Mouse (Mus musculus): ENCODE results near the gene Pnmal1.
"Not testable (repeated sequence)": the region's sequence is repeated elsewhere in the genome, so short reads cannot be mapped to it uniquely, and the experiment has no call there.

The Pnmal1 gene

DNA sequence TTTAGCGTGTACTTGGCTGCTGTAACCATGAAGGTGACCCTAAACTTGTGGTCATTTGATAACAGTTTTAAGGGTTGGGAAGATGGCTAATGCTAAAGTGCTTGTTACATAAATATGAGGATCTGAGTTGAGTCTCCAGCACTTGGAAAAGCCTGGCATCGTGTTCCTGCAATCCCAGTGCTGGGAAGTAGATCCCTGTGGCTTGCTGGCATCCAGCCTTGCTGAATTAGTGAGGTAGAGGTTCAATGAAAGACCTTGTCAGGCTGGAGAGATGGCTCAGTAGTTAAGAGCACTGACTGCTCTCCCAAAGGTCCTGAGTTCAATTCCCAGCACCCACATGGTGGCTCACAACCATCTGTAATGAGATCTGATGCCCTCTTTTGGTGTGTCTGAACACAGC, 5.7 kb upstream of the Pnmal1 start:
- DNase-seq, result not testable (repeated sequence)

DNA sequence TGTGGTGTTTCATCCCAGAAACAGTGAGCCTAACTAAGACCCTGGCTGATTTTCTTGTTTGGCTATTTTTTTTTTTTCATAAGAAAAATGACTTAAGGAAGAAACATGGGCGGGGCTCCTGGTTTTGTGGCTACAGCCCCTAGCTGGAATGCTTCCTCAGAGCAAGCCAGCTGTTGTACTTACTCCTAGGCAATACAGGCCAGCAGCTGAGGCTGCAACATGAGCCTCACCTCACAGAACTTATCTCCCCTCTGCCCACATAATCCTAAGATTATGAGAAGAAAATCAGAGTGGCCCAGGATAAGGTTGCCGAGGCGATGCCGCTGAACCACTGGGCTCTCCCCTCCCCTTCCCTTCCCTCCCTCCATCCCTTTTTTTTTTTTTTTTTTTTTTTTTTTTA, 3.8 kb upstream of the Pnmal1 start:
- DNase-seq, result no peak

DNA sequence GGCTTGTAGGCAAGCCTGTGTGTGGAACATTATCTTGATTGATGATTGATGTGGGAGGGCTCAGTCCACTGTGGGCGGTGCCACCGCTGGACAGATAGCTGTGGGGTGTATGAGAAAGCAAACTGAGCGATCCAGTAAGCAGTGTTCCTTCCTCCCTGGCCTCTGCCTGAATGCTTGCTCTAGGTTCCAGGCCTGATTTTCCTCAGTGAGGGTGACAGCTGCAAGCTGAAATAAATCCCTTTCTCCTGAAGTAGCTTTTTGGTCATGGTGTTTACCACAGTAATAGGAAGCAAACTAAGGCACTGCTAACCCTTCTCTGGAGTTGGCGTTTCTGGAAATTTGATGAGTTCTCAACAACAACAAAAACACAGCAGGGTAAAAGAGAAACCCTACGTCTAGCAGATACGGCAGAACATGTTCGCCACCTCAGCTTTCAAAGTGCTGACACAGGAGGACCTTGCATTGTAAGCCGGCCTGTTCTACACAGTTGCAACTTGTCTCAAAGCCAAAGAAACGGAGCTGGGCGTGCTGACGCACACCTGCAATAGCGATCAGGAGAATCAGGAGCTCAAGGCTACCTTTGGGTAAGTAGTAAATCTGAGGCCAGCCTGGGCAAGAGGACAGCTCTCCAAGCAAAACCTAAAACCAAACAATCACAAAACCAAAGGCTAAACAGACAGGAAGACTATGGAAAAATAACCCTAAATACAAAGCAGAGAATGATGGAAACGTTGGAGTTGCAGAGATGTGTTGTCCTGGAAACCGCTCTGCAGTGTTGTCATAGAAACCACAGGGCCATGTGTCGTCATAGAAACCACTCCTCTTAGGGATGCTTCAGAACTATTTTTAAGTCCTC, 2.8 kb upstream of the Pnmal1 start:
- no peak for DNase-seq

DNA sequence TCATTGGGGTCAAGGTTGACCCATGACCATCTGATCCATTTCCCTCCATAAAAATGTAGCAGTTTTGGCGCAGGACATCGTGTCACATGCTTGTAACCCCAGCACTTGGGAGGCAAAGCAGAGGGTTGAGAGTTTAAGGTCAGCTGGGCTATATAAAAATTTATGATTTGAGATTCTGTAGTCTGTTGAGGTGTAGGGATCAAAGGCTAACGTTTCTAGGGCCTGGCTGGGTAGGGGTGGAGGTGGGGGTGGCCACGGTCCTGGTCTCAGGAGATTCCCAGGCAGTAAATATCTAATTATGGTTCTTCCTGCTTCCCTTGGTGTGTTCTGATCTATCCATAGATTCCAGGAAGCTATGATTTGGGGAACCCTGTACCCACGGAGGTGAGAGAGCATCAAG, 2.2 kb downstream of the Pnmal1 start:
- no peak for DNase-seq

DNA sequence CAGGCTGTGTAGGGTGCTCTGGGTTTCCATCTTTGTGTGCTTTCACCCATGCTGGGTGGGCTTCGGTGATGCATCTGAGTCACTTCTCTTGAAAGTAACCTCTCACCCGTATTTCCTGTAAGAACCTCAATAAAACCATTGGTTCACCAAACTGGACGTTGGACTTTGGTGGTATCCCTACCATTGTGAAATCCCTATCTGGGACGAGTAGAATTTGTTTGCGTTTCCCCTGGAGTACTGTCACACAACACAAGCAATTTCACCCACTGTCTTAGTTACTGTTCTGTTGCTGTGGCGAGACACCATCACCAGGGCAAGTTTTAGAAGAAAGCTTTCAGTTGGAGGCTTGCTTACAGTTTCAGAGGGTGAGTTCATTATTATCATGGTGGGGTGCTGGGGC, 8.9 kb downstream of the Pnmal1 start:
- DNase-seq, result no peak

DNA sequence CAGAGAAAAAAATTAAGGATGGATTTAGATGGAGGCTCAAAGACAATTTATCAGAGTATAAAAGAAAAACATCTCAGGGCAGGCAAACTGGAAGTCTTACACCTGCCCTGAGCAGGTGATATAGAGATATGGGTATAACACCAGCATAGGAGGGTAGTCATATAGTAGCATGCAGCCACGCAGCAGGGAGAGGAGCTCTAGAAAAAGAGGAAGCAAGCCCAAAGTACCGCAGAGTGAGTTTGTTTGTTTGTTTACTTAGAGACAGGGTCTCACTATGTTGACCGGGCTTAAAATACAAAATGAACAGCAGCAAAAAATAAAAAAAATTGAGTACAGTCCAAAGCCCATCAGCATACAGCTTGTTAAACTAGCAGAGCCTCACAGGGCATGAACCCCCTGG, 11.7 kb downstream of the Pnmal1 start:
- no peak for DNase-seq

DNA sequence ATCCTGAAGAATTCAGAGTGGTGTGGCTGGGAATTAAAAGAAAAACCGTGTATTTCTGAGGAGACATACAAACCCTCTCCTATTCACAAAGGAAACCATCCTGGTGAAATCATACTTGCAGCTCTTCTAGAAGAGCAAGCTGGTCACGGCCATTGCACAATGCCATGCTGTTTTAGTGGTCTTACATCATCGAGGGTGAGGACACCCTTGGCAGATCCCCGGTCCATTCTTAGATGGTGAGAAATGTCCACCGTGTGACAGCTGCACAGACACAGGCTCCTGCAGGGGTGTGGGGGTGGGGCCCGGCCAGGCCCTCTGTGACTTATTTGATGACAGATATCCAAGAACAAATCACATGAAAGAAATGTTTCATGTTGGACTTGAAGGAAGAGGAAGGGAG, 14.5 kb downstream of the Pnmal1 start:
- DNase-seq, result no peak

DNA sequence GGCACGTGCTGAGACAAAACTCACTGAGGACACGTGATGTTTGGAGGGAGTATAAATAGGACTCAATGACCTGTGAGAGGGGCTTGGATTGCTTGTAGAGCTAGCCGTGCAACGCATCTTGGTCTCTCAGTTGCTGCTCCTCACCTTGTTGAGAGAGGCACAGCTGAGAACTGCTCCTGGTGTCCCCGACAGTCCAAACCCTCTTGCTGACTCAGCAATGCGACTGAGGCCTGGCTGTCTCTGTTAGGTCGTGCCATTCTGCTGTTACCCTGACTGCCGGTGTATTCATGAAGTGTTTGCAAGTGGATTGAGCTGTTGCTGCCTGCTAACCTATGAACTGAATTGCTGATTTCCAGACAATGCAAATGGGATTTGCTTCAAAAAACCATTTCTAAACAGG, 16.8 kb downstream of the Pnmal1 start:
- no peak for DNase-seq

DNA sequence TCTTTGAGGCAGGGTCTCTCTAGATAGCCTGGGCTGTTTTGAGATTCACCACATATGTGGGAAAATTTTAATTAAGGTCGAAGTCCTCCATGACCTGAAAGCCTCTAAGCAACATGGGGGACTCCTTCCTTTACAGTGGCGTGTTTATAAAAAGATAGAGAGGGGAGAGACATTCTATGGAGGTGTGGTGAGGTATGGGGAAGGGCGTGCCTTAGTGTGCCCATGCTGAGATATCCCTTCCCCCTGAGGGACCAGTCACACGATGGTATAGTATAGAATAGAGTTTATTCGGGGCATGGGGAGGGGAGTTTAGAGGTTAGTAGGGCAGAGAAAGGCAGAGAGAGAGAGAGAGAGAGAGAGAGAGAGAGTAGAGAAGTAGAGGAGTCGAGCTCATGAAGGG, 18.7 kb downstream of the Pnmal1 start:
- no peak for DNase-seq

DNA sequence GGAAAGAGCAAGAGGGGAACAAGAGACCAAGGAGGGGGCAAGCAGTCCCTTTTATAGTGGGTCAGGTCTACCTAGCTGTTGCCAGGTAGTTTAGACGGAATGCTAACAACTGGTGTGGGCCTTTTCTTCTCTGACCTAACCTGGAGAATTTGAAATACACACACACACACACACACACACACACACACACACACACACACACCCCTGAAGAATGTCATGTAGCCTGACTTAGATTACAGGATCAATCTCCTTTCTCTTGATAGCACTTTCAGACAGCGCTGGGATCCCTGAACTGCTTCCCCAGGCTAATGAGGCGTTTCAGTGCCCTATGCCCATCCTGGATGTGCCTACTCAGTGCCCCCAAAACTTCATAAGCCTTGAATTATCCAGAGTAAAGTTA, 19.1 kb downstream of the Pnmal1 start:
- DNase-seq, result no peak

DNA sequence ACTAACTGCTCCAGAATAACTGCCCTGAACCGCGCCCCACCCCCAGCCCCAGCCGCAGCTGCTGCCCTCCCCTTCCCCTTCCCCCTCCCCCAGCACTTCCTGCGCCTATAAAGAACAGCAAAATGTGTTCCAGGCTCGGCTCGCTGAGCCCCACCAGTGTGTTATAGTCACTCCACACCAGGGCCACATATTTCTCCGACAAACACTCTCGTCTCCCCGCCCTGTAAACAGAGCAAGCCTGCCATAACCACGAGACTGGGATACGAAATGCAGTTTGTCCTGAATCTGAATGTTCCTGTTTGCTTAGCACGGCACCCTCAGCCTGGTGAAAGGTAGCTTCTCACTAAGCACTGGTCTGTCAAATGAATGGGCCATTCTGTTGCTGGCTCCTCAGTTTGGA, 20.9 kb downstream of the Pnmal1 start:
- peak; percentile 45 for DNase-seq

DNA sequence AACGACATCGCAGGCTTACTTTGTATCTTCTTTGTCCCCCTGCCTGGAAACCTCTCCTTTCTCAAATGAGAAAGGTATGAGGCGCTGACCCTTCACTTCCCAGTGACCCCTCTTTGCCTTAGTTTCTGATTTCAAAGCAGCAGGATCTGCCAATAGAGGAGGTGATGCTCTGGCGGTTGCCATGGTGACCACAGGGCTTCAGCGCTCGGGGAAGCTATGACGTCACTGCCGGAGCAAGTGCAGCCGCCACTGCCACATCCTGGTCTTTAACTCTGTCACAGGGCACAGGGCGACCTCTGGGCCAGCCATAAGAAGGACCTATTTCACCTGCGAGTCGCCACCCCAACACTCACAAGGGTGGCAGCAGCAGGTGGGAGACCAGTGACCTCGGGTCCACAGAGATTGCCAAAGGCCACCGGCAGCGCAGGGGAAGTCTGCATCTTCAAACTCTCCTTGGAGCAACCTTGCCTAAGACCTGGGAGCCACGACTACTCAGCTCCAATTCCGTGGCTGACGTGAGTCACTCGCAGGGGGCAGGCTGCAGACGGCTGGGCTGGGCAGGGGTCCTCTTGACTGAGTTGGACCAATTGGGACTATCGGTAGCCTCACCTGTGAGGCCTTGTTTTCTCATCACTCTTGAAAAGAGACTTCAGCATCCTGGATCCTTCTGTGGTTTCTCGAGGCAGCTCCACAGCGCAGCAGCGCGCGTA, 23.5 kb downstream of the Pnmal1 start, which contains the start of gene Gm42372:
Gene Gm42372, plus strand, starts transcription at position 228 of the 710 bp plus-strand sequence.
- peak; percentile 93 for DNase-seq

DNA sequence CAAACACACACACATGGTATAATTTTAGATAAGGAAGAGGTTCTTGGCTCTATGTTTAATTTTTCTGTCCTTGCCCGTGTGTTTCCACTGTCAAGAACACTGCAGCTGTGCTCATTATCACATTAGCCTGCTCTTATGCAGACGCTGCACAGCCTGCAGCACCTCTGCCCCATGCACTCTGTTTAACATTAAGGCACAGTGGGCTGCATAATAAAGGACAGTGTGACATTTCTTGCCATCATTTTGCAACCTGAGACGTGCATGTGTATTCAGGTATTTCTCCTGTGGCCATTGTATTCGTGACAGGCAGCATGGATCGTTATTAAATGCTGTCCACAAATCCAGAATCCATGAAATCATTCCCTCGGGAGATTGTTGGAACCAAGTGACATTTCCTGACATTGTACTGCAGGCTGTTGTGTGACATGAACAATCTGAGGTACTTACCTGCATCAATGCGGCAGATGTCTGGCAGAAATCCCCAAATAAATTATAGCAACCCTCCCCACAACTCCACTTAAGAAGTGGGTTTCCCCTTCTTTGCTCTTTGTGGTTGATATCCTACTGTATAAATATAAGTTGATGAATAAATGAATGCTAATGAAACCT, 28.2 kb downstream of the Pnmal1 start:
- DNase-seq, result no peak

DNA sequence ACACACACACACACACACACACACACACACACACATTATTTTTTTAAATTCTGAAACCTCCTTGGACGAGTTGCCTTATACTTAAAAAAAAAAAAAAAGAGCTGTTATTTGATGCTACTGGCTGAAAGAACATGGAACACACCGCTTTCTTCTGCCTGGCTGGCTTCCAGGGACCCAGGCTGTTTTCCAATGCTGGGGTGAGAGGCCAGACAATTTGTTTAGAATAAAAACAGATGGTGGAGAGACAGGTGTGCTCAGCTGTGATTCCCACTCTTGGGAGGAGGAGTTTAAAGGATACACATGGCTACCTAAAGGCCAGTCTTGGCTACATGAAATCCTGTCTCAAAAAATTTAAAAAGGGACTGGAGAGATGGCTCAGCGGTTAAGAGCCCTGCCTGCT, 28.9 kb downstream of the Pnmal1 start:
- no peak for DNase-seq

DNA sequence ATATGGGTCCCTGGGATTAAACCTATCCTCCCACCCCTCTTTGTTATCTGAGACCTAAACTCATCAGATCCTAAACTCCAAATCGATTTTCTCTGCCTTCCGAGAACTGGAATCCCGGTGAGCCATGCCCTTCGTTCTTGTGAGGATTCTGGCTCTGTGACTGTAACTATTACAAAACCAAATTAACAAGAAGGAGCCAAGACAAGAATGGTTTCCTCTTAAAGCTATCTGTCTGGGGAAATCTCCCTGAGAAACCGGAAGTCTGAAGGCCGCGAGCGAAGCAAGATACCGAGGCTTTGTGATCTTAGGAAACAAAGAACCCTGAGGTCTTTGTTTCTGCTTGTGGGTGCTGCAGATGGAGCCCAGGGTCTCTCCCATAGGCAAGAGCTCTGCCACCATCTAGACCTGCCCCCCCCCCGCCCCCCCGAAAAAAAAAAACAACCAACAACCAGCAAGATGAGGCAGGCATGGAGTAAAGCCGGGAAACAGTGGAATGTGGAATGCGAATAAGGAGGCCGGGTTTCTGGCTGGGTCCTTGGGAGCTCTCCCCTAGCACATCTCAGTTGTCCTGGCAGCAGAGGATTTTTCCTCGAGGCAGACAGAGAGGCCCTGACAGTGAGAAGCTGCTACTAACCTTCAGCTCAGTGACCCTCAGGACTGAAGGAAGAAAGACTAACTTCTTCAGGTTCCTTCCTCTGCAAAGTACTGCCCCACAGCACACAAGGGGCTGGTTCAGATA, 30.7 kb downstream of the Pnmal1 start:
- DNase-seq, result no peak

DNA sequence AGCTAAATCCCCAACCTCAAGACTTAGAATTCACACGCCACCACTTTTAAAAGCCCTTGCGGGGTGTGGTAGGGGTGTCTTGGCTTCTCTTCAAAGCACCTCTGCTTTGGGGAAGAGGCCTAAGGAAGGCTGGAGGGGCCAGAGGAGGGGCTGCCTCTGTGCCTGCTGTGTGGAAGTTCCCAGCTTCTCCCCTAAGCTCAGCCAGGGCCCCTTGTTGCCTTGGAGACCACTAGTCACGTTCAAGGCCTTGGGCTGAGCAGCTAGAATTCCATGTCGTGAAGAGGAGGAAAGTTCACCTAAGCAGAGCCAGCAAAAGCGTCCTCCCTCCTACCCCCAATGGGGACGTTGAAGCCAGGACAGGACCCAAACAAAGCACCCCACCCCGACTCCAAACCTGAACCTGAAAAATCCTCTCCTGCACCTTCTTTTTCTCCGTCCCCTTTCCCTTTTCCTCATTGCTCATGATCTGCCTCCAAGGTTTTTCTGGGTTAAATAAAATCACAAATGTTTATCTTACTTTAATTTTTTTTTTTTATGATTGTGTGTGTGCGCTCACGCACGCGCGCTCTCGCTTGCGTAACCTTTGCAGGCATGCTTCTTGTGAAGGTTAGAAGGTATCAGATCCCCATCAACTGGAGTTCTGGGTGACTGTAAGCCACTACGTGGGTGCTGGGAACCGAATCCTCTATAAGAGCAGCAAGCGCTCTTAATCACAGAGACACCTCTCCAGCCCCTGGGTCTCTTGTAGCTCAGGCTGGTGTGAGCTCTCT, 32.4 kb downstream of the Pnmal1 start:
- no peak for DNase-seq

DNA sequence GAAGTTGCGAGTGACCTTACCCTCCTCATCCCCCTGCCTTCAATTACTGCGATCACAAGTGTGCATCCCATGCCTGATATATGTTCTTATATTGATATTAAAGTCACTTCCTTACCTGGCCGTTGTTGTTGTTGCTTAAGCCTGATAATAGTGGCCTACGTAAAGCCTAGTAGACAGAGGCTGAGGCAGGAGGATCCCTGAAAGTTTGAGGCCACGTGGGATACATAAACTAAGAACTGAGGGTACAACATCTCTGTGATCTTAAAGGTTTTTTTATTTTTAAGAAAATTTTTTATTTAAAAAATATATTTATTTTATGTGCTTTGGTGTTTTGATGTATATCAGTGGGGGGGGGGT, 33.0 kb downstream of the Pnmal1 start, which contains the start of gene Ccdc8:
Gene Ccdc8, plus strand, starts transcription at position 258 of the 357 bp plus-strand sequence.
- DNase-seq, result no peak

DNA sequence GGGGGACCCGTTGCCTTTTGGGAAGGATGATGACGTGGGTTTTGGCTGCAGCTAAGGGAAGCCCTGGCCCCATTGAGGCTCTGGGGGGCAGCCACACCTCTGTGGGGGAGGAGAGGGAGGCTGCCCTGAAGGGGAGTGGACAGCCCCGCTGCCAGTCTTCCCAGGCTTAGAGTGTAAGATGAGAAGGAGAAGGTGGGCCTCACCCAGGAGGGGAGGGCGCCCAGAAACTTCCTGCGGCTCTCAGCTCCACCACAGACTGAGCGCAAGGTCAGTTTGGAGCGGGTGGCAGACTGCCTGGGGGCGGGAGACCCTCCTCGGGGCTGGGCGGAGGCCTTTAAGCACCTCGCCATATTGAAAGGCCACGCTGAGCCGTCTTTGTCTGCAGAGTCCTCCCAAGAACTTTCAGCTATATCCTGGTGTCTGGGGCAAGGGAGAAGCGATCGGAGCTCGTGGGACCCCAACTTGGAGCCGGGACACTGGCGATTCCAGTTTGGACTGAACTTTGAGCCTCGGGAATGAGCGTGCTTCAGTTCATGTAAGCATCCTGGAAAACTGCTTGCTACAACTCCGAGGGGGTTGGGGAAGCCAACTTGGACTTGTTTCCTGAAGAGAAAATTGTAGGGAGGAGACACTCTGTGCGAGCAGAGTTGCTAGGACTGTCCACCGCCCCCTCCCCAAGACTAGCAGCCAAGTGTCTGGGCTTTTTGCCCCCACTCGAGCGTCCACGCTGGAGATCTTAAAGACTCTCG, 34.3 kb downstream of the Pnmal1 start:
- peak; percentile 42 for DNase-seq

DNA sequence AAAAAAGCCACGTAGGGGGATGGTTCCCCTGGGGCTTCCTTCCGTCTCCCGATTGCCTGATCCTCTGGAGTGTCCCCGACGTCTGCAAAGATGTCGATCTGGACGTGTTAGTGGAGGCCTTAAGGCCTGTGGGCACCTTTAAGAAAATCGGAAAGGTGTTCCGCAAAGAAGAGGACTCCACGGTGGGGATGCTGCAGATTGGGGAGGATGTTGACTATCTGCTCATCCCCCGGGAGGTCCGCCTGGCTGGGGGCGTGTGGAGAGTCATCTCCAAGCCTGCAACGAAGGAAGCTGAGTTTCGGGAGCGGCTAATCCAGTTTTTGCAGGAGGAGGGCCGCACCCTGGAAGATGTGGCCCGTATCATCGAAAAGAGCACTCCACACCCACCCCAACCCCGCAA, 34.9 kb downstream of the Pnmal1 start:
- DNase-seq, result no peak

DNA sequence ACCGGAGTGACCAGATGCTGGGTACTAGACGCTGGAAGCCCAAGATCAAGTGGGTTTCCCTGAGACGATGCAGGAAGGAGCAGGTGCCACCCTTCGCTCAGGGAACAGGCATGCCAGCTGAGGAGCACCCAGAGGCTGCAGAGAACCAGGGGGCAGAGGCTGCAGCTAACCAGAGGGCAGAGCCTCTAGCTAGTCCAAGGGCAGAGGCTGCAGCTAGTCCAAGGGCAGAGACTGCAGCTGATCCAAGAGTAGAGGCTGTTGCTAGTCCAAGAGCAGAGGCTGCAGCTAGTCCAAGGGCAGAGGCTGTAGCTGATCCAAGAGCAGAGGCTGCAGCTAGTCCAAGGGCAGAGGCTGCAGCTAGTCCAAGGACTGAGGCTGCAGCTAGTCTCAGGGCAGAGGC, 35.9 kb downstream of the Pnmal1 start:
- DNase-seq, result no peak

DNA sequence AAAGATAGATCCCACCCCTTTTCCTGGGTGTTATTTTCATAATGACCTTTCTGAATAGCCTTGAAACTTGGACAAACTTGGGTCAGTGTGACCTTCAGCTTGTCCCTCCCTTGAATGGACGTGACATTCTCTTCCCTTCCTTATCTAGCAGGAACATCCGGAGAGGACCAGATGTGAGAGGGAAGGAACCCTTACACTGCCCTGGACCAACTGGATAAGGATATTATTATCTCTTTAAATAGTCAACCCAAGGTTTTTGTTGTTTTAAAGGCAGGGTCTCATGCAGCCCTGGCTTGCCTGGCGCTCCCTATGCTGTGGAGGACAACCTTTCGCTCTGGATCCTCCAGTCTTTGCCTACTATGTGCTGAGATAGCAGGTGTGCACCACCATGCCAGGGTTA, 39.8 kb downstream of the Pnmal1 start:
- DNase-seq, result no peak

DNA sequence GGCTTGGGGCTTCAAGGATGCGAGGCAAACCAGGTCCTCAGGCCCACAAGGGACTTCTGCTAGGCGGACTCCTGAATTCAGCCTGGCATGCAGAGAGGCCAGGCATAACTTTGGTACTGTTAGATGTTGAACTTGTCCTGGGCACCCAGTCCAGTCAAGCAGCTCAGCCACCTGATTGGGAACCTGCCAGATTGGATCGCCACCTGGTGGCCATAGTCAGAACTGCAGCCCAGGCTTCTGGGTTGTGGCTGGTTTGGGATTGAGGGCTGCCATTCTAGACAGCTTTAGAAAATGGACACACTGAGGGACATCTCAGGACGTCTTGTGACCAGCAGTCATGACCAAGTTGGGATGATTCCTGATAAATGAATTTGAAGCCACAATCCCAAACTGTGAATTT, 40.2 kb downstream of the Pnmal1 start:
- DNase-seq, result peak; percentile 81
